Mouse (Mus musculus) small intestine, adult 2 months (tissue): ENCODE measurements around the gene Corin.

Source experiments
- CTCF ChIP-seq: fragments of 200-500 bp; IDR thresholded peaks from 2 replicates; pipeline ENCODE4 v1.5.1; 2012; ENCODE audit warnings: low read depth, mild to moderate bottlenecking, control low read depth, inconsistent platforms, low read length, moderate library complexity, mixed read lengths; ENCODE audit not compliant: insufficient replicate concordance, insufficient read length; ENCODE audit errors: extremely low read depth
- POLR2A ChIP-seq: fragments of 200-500 bp; IDR thresholded peaks from 2 replicates; pipeline ENCODE4 v1.6.1; 2012; ENCODE audit warnings: low read depth, mild to moderate bottlenecking, control low read depth, inconsistent platforms, low read length, moderate library complexity

DNA sequence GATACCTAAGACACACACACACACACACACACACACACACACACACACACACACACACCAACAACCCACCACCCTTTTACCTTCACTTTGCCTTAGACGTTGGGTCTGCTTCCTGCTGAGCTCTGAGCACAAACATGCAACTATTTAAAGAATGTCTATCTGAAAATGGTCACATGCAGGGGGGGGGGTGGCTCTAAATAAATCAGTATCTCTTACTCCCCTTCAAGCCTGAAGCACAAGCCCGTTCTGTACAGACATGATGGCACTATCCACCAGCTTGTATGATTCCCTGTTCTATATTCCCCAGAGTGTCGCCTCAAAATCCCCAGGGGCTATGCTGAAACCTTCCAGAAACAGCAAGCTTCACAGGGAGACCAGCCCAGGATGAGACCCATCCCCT is 2.5 kb downstream of the Corin start:
- no peak for TF ChIP-seq CTCF
- no peak for TF ChIP-seq POLR2A
